Mouse (Mus musculus) thymus, adult 2 months (tissue): ENCODE data around the gene Proca1. TPM values are rescaled to one million over a fixed set of nuclear protein-coding genes. Genes with fewer than 3 reads are reported as not detected.
A peak's percentile ranks its signal among the peaks of the same experiment; 100 is the strongest.

Source experiments
- DNase-seq: peaks from one replicate; pipeline ENCODE4 v3.0.0; 2021
- H3K27ac ChIP-seq: fragments of 200-500 bp; 2 replicates; pipeline ENCODE4 v1.5.1; 2012; ENCODE audit warnings: low read length, control low read depth; ENCODE audit not compliant: control insufficient read depth, insufficient read depth
- H3K27me3 ChIP-seq: fragments of 200-500 bp; 2 replicates; pipeline ENCODE4 v1.6.1; 2012; ENCODE audit warnings: mild to moderate bottlenecking, low read length, moderate library complexity, mixed read lengths; ENCODE audit not compliant: control insufficient read depth, insufficient read depth
- H3K36me3 ChIP-seq: fragments of 200-500 bp; 2 replicates; pipeline ENCODE4 v1.6.1; 2012; ENCODE audit warnings: mild to moderate bottlenecking, low read length, moderate library complexity; ENCODE audit not compliant: control insufficient read depth, insufficient read depth
- H3K4me1 ChIP-seq: fragments of 200-500 bp; replicated peaks from 2 replicates; pipeline ENCODE4 v1.6.1; 2012; ENCODE audit warnings: low read length; ENCODE audit not compliant: control insufficient read depth, insufficient read depth
- H3K4me3 ChIP-seq: fragments of 200-500 bp; 2 replicates; pipeline ENCODE4 v1.5.1; 2012; ENCODE audit warnings: mild to moderate bottlenecking, low read length, control low read depth, moderate library complexity; ENCODE audit not compliant: control insufficient read depth, insufficient read depth
- CTCF ChIP-seq: fragments of 200-500 bp; IDR thresholded peaks from 2 replicates; pipeline ENCODE4 v1.5.1; 2012; ENCODE audit warnings: mild to moderate bottlenecking, control low read depth, low read length, moderate library complexity, borderline replicate concordance; ENCODE audit not compliant: control insufficient read depth, poor library complexity, insufficient read depth; ENCODE audit errors: extremely low read depth
- POLR2A ChIP-seq: fragments of 200-500 bp; IDR thresholded peaks from 2 replicates; pipeline ENCODE4 v1.6.1; 2012; ENCODE audit warnings: mild to moderate bottlenecking, low read length, control low read depth, moderate library complexity; ENCODE audit not compliant: control insufficient read depth, poor library complexity, insufficient read depth; ENCODE audit errors: extremely low read depth
- WGBS: fragments of 180-500 bp; shearing (Covaris S2); methylation state at CpG from one replicate; pipeline ENCODE4 v1.1.7; 2018; 5-methylcytosine and 5-hydroxymethylcytosine counted together
- polyA plus RNA-seq: library from polyadenylated mRNA; depleted of rRNA; stranded (reverse); fragments of >200 nt; gene quantifications from 2 replicates; pipeline ENCODE4 v1.2.3, GENCODE M21; 2012

Proca1 gene
- polyA plus RNA-seq, 1 experiment, result 0.66 TPM

- peak overlapping the region; percentile 69 for H3K27ac ChIP-seq
- TF ChIP-seq POLR2A (no peak), CTCF (no peak)
- 66% methylated on average over 11 of the region's 11 CpGs for WGBS
- H3K4me3 ChIP-seq, result no peak overlapping the region
- no peaks in the 10 kb centered on the region for H3K27me3 ChIP-seq
- peaks cover 78% of the 10 kb centered on the region for H3K36me3 ChIP-seq
- peak; percentile 50 for DNase-seq
- peaks cover 10% of the 10 kb centered on the region for H3K4me1 ChIP-seq
Observed at GRCm38 (mm10) chr11:78215709-78216317, 22.6 kb downstream of the Proca1 start.

GRCm38 (mm10) chr11:78223586-78223985, 30.4 kb downstream of the Proca1 start:
- H3K36me3 ChIP-seq, result peaks cover 95% of the 10 kb centered on the region
- 98% methylated on average over 4 of the region's 4 CpGs for WGBS
- TF ChIP-seq POLR2A (no peak), CTCF (no peak)
- no peak for DNase-seq
- H3K27me3 ChIP-seq, result no peaks in the 10 kb centered on the region
- no peaks in the 10 kb centered on the region for H3K4me1 ChIP-seq
- H3K4me3 ChIP-seq, result no peak overlapping the region
- H3K27ac ChIP-seq, result no peak overlapping the region

- H3K4me1 ChIP-seq, result no peaks in the 10 kb centered on the region
- H3K27ac ChIP-seq, result no peak overlapping the region
- WGBS, result 98% methylated on average over 6 of the region's 6 CpGs
- TF ChIP-seq CTCF (no peak), POLR2A (no peak)
- no peak for DNase-seq
- no peaks in the 10 kb centered on the region for H3K27me3 ChIP-seq
- peaks cover 71% of the 10 kb centered on the region for H3K36me3 ChIP-seq
- H3K4me3 ChIP-seq, result no peak overlapping the region
Observed at GRCm38 (mm10) chr11:78231518-78231917, 38.3 kb downstream of the Proca1 start.

- H3K36me3 ChIP-seq, result peaks cover 18% of the 10 kb centered on the region
- H3K27ac ChIP-seq, result no peak overlapping the region
- DNase-seq, result no peak
- H3K27me3 ChIP-seq, result no peaks in the 10 kb centered on the region
- 93% methylated on average over 9 of the region's 9 CpGs for WGBS
- TF ChIP-seq POLR2A (no peak), CTCF (no peak)
- peaks cover 2% of the 10 kb centered on the region; the same call in 1 of the 2 replicates for H3K4me1 ChIP-seq
- no peak overlapping the region for H3K4me3 ChIP-seq
Observed at GRCm38 (mm10) chr11:78240193-78240857, 47.1 kb downstream of the Proca1 start.

- no peak for DNase-seq
- TF ChIP-seq POLR2A (no peak), CTCF (peak; percentile 45; the same call in 1 of the 2 replicates)
- WGBS, result under 1% methylated on average over 19 of the region's 19 CpGs
- H3K27ac ChIP-seq, result peak overlapping the region; percentile 10; the same call in 1 of the 2 replicates
- H3K4me1 ChIP-seq, result peaks cover 2% of the 10 kb centered on the region; the same call in 1 of the 2 replicates
- H3K27me3 ChIP-seq, result no peaks in the 10 kb centered on the region
- peak overlapping the region; percentile 96 for H3K4me3 ChIP-seq
- peaks cover 8% of the 10 kb centered on the region for H3K36me3 ChIP-seq
Observed at GRCm38 (mm10) chr11:78245261-78245626, 52.1 kb downstream of the Proca1 start.

- H3K27ac ChIP-seq, result peak within 1 kb of the TSS; percentile 94
- no peaks in the 10 kb centered on the region for H3K27me3 ChIP-seq
- H3K36me3 ChIP-seq, result peaks cover 8% of the 10 kb centered on the region
- DNase-seq, result peak; percentile 88
- no peak for TF ChIP-seq CTCF
- TF ChIP-seq POLR2A, result 0 out of 2 replicates have a peak, but pooled peaks have one; percentile 63
- H3K4me3 ChIP-seq, result peak within 1 kb of the TSS; percentile 96
- WGBS, result under 1% methylated on average over 50 of the region's 50 CpGs
- H3K4me1 ChIP-seq, result peaks cover 2% of the 10 kb centered on the region; the same call in 1 of the 2 replicates
Observed at GRCm38 (mm10) chr11:78245627-78246317, 52.6 kb downstream of the Proca1 start, which contains the start of the genes Sdf2 and Supt6. TSS of gene Sdf2 (plus strand) at chr11:78245746. TSS of gene Supt6 (minus strand) at chr11:78245987.
